Mouse (Mus musculus): ENCODE data around the gene Gpalpp1.

Gpalpp1 gene

DNA sequence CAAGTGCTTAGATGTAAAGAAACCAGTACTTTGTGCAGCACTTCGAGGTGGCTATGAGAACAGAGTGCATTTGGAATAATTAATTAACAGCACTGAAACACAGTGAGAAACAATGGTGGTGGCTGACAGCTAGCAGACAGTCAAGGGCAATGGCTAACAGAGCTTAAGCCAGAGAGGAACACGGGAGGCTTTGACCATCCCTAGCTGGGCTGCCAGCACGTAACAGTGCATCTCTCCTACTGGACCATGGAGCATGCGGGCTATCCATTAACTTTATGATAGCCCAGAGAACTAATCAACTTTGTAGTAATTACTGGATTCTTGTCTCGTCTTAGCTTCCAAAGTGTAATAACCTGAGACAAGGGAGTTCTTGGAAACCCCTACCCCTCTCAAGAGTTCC is 12.7 kb downstream of the Gpalpp1 start:
- DNase-seq, result no peak

DNA sequence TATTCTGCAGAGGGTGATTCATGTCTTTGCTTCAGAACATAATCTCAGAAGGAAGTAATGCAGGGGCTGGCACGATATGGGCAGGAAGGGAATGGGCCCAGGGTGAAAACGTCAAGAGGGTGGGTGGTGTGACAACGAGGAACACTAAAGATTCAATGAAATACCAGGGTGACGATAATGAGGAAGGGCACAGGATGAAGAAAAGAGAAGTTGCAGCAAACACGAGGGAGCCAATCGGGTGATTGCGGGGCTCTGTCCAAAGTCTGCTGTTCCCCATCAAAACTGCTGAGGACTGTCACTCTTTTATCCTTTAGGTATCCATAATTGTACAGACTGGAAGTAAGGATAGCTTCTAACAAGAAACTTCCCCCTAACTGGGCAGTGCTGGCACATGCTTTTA is 13.3 kb downstream of the Gpalpp1 start:
- DNase-seq, result no peak

DNA sequence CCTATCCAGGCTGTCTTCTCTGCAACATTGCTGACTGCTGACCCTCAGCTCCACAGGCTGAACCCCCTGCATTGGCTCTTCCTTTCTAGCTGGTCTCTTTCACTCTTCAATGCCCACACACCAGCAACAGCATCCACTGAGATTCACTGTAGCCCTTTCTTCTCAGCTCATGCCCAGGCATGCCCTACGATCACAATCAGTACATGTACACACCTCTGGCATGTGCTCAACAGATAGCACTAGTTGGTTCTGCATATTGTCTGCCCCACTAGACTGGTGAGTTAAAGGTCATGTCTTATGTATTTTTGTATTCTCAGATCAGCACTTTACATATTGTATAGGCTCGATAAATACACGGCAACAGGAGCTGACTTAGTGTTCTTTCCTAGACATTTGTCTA is 26.4 kb downstream of the Gpalpp1 start:
- no peak for DNase-seq

DNA sequence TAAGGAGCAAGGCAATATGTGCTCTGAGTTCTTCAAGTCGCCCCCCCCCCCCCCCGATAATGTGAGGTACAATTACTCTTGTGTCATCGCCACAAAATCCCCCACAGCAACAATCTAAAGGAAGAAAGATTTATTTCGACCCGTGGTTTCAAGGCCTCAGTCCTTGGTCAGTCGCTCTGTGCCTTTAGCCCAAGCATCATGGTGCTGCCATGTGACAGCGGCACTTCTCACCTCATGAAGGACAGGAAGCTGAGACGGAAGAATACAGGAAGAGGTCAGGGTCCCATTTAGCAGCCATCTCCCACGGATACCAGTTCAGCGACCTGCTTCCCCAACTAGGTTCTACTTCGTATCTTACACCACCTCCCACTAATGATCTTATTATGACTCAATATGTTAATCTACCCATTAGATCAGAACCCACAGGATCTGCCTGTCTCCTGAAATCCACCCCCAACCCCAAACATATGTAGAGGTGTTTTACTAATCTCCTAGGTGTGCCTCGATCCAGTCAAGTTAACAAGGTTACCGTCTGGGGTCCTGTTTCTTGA is 28.4 kb downstream of the Gpalpp1 start:
- DNase-seq, result no peak

GRCm38 (mm10) chr14:76081451-76081850 is 29.1 kb downstream of the Gpalpp1 start:
- DNase-seq, result no peak

DNA sequence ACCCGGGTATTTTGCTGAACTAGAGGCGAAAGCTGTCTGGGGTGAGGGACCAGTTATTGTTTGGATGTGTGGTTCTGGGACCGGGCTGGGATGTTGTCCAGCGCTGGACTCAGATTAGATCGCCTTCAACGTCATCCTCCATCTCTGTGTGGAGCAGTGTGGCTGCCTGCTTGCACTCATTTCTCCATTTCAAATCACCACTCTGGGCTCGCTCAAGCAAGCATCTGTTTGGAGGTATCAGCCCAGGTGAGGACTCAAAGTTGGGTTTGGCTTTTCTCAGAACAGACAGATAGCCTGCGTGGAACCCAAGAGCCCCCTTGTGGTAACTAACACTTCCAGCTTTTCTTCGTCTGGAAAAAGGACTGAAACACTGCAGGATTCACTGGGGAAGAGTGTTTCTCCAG is 33.5 kb downstream of the Gpalpp1 start:
- DNase-seq, result peak; percentile 42

GRCm38 (mm10) chr14:76076602-76077001 is 34.0 kb downstream of the Gpalpp1 start:
- DNase-seq, result no peak

- DNase-seq, result no peak
Measured at GRCm38 (mm10) chr14:76075721-76076120, 34.8 kb downstream of the Gpalpp1 start.

- no peak for DNase-seq
Measured at GRCm38 (mm10) chr14:76074206-76074605, 36.4 kb downstream of the Gpalpp1 start.

GRCm38 (mm10) chr14:76072626-76073025 is 37.9 kb downstream of the Gpalpp1 start:
- DNase-seq, result no peak

- DNase-seq, result no peak
Measured at GRCm38 (mm10) chr14:76069296-76069695, 41.3 kb downstream of the Gpalpp1 start.

- no peak for DNase-seq
Measured at GRCm38 (mm10) chr14:76068296-76068695, 42.3 kb downstream of the Gpalpp1 start.

- no peak for DNase-seq
Measured at GRCm38 (mm10) chr14:76067237-76067636, 43.3 kb downstream of the Gpalpp1 start.

DNA sequence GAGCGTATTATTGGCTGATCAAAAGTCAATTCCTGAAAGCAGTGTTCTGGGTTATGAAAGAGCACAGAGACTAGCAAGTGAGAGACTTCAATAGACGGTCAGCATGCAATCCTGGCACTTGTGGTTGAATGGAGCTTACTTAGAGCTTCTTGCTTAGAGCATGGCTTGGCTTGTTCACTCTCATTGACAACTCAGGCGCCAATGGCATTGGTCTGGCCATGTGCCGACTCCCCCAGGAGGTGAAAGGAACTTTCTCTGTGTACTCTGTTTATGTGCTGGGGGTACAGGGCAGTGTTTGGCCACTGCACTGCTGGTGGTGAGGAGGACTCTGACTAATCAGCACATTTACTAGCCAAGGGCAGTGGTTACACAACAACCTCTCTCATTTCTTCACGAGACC is 51.1 kb downstream of the Gpalpp1 start:
- no peak for DNase-seq

DNA sequence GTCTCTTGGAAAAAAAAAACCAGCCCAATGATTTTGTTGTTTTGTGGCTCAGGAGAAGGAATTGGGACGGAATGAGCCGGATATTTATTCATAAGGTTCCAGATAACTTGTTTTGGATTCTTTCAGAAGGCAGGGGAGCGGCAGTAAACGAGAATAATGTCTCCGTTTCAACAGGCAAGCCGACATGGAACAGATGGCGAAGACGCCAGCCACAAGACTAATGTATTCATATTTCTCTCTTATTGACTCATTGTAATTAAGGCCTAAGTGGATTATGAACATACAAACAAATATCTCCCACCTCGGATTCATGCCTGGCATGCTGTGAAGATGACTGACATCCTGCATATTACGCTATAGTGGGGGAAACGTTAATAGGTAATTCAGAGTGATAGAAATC is 56.8 kb downstream of the Gpalpp1 start:
- no peak for DNase-seq

- no peak for DNase-seq
Measured at GRCm38 (mm10) chr14:76051966-76052365, 58.6 kb downstream of the Gpalpp1 start.

GRCm38 (mm10) chr14:76045767-76046166 is 64.8 kb downstream of the Gpalpp1 start:
- no peak for DNase-seq

GRCm38 (mm10) chr14:76044164-76044557 is 66.4 kb downstream of the Gpalpp1 start:
- no peak for DNase-seq

- DNase-seq, result no peak
Measured at GRCm38 (mm10) chr14:76043251-76044163, 67.1 kb downstream of the Gpalpp1 start.
